Mouse (Mus musculus) adrenal gland, postnatal 36 days (tissue): ENCODE results near the gene Cldn18. TPM values are rescaled to one million over a fixed set of nuclear protein-coding genes. Genes with fewer than 3 reads are reported as not detected.

Experiments used
- DNase-seq, 2 experiments: peaks; one replicate each; pipeline ENCODE4 v3.0.0; 2021; ENCODE audit warnings: mixed read lengths in 1 of 2
- long read RNA-seq, 2 experiments: library from polyadenylated mRNA; stranded (forward); transcript quantifications; one replicate each; pipeline ENCODE4 v2.0.0; 2021; ENCODE audit warnings: borderline sequencing depth in 2 of 2
- total RNA-seq, 2 experiments: library from RNA; stranded (reverse); gene quantifications; 2 replicates each; pipeline ENCODE4 v1.2.3; 2021

The Cldn18 gene
- total RNA-seq, result not detected
- long read RNA-seq, experiment 1, result 0 reads
- long read RNA-seq, experiment 2, result 0 reads

DNA sequence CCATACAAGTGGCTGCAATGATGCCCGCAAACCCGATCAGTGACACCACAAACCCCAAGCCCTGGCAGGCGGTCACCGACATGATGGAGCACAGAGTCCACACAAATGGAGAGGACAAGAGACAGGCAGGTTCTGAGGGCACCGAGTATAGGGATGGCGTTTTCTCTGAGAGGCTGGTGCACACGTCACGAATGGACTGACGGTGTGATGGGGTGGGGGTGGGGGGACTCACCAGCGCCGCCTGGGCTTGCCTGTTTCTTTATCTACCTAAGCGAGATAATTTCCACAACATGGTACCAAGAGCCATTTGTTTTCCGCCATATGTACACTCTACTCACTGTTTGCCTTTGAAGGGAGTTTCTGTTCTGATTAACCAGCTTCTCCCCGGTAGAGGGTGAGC is at the start of gene Cldn18:
TSS of gene Cldn18 (minus strand) at position 134 of the 400 bp plus-strand sequence.
- no peak for DNase-seq

DNA sequence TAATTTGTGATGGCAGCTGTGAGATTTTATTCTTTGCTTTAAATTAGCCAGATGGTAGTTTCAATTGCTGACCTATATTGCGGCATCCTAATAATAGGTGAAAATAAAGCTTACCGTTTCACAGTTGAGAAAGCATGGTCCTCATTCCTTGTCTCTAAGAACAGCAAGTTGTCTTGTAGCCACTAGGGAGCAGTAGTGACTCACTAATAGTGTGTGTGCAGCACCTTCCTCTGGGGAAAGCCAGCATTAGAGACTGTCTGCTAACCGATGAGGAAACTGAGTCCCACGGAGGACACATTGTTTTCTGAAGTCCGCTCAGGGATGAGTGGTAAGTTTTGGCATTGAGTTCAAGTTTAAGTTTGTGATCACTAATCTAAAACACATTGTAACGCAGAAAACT is 46.5 kb upstream of the Cldn18 start:
- DNase-seq, result peak in 1 of 2 experiments; percentile 19

DNA sequence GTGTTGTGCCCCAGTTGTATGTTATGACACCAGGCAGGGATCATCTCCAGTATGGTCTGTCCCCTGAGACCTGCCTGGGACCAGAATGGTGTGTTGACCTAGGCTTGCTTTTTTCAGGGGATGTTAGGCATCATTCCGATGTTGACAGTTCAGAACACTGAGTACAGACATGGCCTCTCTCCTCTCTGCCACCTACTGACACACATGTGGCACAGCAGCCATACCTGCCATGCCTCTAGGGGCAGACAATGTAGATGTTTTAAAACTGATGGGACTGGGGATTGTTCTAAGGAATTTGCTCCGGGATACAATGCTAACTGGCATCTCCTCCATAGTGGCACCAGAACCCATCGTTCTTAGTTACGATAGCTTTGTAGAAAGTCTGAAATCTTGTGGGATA is 33.2 kb upstream of the Cldn18 start:
- no peak for DNase-seq

DNA sequence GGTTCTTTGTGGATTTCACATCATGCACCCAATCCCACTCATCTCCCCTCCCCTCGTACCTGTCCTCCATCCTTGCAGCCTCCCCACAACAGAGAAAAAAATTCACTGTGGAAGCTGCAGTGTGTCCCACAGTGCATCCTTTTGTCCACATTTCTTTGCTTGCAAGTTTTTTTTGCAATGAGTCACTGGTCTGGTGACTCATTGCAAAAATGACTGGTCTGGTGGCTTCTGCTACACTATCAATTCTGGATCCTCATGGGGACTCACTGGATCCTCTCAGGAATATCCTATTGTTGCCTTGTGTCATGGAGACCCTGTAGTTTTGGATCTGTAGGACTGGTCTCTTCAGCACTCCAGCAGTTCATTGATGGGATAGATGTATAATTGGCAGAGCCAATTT is 31.2 kb upstream of the Cldn18 start:
- no peak for DNase-seq

DNA sequence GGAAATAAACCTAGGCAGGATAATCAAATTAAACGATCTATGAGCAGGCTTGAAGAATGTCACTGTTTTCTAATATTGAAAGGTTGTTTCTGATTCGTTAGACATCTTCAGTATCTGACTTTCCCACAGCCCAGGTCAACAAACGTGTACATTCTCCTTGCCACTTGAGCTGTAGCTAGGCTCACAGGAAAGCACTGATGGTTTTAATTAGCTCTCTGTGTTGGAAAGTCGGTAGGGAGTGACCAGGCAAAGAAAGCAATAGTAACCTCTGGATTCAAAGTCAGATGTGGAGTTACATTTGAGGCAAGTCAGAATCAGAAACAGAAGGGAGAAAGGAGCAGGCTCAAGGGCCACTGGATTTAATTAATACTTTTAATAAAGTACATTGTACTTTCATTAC is 30.7 kb upstream of the Cldn18 start:
- DNase-seq, result no peak

DNA sequence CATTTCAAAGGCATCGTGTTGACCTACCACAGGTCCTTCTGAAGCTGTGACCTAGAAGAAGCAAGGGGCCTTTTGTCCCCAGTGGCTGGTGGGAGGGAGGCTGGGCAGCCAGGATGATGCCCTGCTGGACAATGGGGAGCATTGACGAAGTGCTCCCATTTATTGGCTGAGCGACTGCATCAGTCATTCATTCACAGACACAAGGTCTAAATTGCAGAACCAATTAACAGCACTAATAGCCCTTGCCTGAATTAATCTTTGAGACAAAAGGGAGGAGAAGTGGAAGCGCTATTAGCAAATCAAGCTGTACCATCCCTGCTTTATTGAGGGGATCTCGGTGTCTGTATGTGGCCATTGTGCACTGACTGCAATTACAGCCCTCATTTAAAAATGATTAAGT is 27.5 kb upstream of the Cldn18 start:
- no peak for DNase-seq

DNA sequence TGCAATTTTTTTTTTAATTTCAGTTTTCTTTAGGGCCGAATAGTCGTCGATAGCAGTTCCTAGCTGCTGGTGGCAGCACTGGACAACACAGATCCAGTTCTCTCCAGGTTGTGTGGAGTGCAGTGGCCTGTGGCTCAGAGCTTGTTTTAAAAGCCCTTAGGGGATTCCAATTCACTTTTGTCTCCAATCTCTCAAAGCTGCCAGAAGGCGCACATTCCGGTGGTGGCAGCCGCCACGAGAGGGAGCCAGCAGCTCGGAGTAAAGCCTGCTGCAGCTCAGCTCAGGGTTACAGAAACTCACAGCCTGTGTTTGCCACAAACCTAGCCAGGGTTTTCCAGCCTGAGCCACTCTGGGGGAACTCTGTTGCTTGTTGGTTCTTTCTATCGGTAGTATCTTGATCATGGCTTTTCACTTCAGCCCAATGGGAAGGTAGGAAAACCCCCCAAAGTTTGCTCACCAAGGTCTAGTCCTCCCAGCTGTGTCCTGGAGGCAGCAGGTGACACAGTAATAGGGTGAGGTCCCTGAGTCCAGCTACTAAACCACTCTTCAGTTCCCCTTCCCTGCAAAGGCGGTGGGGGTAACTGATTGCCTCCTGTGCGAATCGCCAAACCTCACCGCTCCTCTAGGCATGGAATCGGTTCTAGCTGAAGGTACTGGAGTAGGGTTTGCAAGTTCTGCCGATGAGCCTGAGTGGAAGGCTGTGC is 13.0 kb upstream of the Cldn18 start:
- DNase-seq, result peak; percentile 58 to 77

DNA sequence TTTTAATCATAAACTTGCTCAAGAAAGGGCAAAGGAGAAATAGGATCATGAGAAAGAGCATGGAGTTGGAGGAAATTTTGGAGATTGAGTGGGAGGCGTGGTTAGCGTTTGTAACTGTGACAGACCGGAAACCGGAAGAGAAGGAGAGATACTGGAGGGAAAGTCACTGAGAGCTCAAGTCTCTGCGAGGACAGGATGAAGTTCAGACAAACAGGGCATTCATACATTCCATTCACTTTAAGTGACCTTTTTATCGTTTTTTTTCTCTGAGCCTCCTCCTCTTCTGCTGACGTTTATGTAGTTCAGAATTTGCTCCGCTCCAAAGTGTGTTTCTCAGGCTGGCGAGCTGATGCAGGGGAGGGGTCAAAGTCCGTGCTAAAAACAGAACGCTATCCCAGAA is 10.8 kb upstream of the Cldn18 start:
- DNase-seq, result no peak

DNA sequence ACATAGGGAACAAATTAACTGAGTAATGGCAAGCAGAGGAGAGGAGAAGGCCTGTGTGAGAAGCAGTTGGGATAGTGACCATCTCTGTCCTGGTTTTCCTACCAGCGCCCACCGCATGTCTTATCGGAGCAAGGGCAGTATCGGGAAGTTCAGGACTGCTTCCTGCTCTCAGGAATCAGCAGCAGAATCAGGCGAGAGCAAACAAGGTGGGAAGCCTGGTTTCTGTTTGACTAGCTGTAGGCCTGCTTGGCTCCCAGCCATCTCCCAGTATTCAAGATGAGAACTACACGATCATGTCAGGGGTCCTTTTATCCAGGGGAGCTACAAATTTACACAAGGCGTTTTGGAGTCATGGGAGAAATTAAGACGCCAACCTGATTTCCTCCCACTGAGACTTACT is 8.2 kb upstream of the Cldn18 start:
- DNase-seq, result no peak

DNA sequence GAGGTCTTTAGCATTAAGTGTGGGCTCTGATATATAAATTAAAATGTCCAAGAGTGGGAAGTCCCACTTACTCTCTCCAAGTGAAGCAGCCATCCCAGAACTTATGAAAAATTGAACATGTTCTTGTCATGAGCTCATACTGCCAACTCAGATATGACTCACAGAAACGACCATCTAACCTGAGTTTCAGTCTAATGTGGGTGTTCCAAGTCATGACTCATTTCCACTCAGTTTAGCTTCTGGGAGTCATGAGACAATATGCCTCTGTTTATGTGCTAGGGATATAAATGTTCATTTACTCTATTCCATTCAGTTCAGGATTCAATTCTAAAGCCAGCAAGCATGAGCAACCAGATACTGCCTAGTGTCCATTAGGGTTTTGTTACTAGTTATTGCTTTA is 2.9 kb upstream of the Cldn18 start:
- peak in 1 of 2 experiments; percentile 7 for DNase-seq

DNA sequence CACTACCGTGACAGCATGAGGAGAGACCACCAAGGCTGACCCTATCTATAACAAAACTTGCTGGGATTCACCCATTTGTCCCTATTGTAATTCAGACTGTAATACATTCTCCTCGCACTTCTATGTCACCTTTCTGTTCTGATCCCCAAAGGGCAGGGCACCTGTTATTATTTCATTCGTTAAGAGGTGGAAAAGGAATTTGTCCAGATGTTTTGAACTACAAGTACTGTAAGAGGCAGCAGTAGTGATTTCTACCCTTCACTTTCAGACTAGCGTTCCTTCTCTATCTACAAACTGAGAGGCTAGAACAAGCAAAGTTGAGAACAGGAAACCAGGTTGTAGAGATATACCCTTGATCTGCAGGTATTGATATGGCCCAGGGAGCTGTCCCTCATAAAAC is 6.8 kb downstream of the Cldn18 start:
- DNase-seq, result no peak

DNA sequence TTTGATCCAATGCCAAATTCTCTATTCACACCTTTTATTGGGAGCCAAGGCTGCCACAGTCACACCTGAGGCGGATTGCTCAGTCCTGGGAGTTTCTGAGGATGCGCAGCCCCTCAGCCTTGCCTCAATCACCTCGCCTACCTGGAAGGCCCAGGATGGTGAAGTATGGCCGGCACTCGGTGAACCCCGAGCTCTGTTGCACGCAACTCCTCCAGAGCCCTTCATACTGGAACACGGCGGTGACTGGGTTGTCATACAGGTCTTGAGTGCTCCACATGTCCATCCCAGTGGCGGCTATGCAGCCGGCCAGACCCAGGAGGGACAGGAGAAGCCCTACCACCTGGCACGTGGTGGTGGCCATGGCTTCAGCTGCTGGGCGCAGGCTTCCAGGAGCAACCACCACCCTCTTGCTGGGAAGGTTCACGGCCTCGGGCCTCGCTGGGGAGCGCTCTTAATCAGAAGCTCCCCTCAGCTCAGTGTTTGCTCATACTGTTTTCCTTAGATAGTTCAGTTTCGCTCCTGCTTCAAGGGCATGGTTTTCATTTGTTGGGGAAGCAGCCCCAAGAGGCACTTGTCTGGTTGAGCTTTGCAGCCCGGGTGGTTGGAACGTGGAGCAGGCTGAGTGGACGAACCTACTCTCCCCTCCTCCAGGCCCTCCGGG is 7.3 kb downstream of the Cldn18 start:
- DNase-seq, result no peak

DNA sequence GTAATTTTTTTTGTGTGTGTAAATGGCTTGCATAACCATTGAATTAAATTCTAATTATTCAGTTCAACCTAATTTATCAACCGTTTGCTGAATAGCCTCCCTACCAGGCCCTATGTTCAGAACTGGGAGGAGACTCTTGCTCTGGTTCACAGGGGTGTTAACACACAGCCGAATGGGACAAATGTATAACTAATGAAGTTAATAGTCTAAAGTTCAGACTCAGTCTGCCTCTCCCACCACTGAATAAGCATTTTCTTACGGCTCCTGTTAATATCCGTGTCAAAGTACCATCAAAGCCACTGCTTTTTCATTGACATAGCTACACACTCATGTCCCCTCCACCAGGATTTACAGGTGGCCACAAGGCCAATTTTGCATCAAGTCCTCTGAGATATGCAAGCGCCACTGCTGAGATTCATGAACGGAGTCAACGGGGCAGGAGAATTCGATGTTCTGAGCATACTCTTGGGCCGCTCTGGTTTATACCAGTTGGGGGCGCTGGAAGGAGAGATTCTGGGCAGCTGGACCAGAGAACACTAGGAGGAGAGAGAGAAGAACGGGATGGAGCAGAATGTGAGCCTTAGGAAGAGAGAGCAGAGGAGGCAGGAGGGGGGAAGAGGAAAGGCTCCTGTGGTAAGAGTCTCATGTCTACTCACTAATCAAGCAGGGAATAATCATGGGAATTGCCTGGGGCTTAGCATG is 9.5 kb downstream of the Cldn18 start:
- no peak for DNase-seq

DNA sequence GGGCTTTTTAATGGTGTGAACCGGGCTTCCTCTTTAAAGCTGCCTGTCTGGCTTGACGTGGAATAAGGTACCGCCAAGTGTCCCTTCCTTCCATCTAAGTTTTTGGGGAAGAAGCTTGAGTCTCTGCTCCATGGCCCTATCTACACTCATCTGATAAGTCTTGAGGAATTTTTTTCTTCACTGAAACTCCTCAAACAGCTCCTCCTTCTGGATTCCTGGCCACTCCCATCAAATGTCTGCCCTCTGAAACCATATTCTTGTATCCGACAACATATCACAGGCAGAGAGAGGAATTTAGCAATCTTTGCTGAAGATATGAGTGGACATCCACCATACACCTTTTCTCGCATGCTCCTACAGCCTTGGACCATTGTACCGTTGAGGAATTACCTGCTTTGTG is 10.8 kb downstream of the Cldn18 start:
- DNase-seq, result no peak

DNA sequence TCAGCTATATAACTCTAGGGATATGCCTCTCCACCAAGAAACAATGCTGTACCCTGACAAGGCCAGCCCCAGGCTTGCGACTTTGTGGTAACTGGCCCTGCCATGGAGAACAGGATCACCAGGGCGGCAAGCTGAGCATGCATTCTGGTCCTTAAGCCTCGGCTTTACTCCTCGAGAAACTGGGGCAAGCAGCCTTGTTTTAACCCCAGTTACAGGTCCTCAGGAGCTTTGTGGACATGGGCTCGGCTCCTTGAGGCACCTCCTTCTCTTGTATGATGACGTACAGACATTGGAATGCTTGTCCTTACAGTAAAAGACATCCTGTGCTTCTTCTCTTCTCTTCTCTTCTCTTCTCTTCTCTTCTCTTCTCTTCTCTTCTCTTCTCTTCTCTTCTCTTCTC is 13.4 kb downstream of the Cldn18 start:
- DNase-seq, result no peak

DNA sequence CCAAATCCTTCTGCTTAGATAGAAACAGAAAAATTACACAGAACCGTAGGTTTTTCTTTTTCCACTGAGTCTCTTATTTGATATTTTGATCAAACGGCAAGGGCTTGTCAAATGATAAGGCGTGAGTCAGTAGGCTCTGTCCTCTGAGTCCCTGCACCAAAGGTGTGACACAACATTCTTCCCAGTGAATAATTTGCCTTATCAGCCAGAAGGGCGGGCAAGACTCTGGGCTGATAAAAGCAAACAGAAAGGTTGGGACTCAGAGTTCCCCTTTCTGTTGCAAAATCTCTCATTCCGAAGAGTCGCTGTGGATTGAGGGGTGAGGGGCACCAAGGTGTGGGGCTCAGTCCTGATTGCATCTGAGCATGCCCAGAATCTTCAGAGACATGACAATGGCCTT is 14.9 kb downstream of the Cldn18 start:
- DNase-seq, result no peak

DNA sequence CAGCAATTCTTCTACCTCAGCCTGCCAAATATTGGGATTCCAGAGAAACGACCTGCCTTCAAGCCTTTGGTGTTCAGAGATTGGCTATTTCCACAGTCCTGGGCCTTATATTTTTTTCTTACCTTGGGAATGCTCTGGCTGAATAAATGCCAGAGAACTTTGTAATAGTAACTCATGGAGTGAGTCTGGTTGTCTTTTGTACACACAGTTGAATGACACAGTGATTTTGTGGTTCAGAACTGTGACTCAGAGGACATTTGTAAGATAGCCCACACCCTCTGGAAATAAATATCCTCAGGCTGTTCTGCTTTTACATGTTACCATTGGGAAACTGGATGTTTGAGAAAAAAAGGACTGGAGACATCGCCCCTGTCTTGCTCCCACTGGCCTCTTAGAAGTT is 15.9 kb downstream of the Cldn18 start:
- DNase-seq, result no peak

DNA sequence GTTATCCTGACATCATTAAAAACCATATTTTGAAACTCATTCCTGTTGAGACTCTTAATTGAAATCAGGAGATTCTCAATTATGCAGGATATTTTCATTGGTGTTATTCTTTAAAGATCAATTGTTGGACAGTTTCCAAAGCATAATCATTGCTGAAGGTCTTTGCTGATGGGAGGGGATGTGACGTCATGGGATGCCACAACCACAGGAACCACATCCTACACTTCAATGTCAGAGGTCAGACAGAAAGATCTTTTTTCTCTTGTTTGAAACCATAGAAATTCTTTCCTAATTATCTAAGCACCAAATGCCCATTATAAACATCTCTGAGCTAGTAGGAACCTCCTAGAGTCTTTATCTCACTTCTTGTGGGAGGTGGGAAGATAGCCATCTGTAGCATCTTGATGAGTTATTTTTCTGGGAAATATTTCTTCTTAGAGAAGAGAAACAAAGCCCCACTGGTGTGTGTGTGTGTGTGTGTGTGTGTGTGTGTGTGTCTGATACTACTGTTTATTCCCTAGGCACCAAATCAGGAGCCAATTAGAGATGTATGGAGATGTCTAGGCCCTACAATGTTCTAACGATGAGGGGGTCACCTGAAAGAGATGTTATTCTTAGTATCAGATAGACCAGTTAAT is 17.2 kb downstream of the Cldn18 start:
- DNase-seq, result no peak

DNA sequence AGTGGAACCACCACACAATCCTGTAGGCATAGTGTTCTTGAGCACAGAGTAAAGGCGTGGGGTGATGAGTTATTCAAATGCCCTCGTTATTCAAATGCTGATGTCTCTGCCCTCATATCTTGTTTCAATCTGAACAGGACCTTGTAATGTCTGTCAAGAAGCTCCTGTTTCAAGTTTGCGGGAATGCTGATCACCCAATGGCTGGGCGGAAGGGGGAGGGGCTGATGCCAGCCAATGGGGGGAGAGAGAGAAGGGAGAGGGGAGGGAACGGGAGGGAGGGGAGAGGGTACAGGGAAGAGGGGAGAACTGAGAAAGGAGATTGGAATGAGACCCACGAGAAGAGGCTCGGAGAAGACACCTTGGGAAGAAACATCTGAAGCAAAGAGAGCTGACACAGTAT is 22.1 kb downstream of the Cldn18 start:
- no peak for DNase-seq

DNA sequence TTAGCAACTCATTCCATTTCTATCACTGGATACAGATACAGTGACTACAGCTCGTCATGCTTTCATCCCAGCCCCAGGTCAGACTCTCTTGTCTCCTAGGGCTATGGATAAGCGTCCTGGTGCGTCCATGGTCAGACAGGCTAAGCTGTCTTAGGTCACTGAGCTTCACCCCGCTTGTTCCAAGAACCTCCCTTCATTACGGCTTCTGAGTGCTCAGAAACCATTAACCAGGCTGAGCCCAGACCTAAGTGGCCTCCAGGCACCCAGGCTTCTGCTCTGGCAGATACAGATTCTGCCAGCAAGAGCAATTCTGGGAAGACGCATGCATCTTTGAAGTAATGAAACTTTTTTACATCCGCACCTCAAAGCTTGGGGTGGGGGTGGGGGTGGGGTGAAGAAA is 26.7 kb downstream of the Cldn18 start:
- DNase-seq, result no peak

DNA sequence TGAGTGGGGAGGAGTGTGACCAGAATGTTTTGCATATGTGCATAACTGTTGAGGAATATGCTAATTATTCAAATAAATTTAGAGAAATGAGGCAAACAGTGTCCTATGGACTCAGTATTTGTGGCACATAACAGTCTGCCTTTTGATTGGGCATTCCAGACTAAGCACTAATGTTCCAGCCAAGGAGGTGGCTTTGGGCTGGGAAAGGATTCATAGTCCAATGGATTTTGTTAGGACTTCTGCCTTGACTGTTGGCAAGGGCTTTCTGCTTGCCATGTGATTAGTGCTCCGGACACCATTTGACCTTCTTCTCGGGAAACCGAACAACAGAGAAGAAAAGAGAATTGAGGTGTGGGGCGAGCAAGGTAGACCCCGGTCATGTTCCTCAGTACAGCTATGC is 27.3 kb downstream of the Cldn18 start:
- DNase-seq, result no peak

DNA sequence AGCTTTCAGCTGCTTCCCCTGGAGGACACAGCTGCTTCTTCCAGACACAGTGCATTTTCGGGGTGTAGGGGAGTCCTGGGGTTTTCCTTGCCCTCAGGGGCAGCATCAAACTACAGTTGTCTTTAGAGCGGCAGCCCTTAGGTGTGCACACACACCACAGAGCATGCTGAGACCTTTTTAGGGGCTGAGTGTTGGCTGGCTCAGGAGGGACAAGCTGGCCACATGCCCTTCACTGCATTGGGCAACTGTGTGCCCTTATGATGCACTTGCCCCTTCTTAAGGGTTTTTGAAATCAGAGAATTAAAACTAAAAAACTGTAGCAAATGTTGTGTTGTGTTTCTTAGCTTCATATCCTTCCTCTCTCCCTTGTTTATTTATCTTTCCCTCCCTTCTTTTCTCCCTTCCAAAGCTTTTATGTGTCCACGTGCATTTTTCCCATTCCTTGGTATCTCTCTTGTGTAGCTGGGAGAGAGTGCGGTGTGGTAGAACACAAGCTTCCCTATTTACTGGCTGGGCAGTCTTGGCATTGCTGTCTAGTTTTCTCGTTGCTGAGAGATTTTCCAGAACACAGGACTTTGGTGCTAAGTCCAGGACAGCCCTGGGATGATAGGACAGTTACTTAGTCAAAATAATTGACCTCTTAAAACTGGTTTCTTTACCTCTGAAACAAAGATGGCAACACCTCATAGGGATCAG is 31.4 kb downstream of the Cldn18 start:
- DNase-seq, result no peak
